Mouse (Mus musculus) neural tube, embryonic 15.5 days (tissue): ENCODE measurements at regions not wholly inside any gene's neighbourhood (a gene's known extent, or its start where the extent isn't known, plus 50 kb on each side); places are given as distances from the start of the nearest gene placed in this dataset.

Experiments used
- ATAC-seq: fragments of 200-750 bp; cut with Nextera tagmentation; 2 replicates; pipeline ENCODE4 v1.8.0; 2017; ENCODE audit warnings: mild to moderate bottlenecking, moderate TSS enrichment, moderate library complexity; ENCODE audit not compliant: low FRiP score
- H3K27ac ChIP-seq: fragments of 300-500 bp; sonication (generic); replicated peaks from 2 replicates; pipeline ENCODE4 v1.5.1; 2015; ENCODE audit warnings: mild to moderate bottlenecking, inconsistent platforms
- H3K27me3 ChIP-seq: fragments of 300-500 bp; sonication (generic); replicated peaks from 2 replicates; pipeline ENCODE4 v1.6.1; 2015; ENCODE audit warnings: inconsistent platforms
- H3K36me3 ChIP-seq: fragments of 300-500 bp; sonication (generic); 2 replicates; pipeline ENCODE4 v1.6.1; 2015; ENCODE audit warnings: inconsistent platforms
- H3K4me1 ChIP-seq: fragments of 300-500 bp; sonication (generic); 2 replicates; pipeline ENCODE4 v1.6.1; 2015; ENCODE audit warnings: inconsistent platforms
- H3K4me2 ChIP-seq: fragments of 300-500 bp; sonication (generic); 2 replicates; pipeline ENCODE4 v1.6.1; 2015; ENCODE audit warnings: inconsistent platforms, mild to moderate bottlenecking, moderate library complexity
- H3K4me3 ChIP-seq: fragments of 300-500 bp; sonication (generic); replicated peaks from 2 replicates; pipeline ENCODE4 v1.5.1; 2015; ENCODE audit warnings: mild to moderate bottlenecking, inconsistent platforms
- H3K9ac ChIP-seq: fragments of 300-500 bp; sonication (generic); replicated peaks from 2 replicates; pipeline ENCODE4 v1.6.1; 2015; ENCODE audit warnings: mild to moderate bottlenecking, inconsistent platforms
- H3K9me3 ChIP-seq: fragments of 300-500 bp; sonication (generic); replicated peaks from 2 replicates; pipeline ENCODE4 v1.6.1; 2016; ENCODE audit warnings: inconsistent platforms
- WGBS: fragments of 180-500 bp; shearing (Covaris S2); methylation state at CpG from one replicate; pipeline ENCODE4 v1.1.7; 2015; ENCODE audit warnings: mixed read lengths; 5-methylcytosine and 5-hydroxymethylcytosine counted together

DNA sequence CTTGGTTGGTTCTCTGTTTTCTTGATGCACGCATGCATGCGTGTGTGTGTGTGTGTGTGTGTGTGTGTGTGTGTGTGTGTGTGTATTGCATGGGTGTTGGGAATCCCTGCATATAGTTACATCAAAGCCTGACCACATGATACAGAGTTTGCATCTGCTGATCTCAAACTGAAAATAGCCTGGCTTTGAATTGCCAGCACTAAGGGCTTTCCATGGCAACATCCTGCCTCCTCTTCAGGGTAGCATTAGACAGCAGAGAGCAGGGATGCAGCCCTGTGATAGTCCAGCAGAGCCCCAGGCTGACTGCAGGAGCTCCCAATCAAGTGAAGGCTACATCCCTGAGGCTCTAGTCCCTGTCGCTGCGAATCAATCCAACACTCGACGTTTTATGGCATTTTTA lies 87.8 kb upstream of the Zfp366 start:
- H3K9ac ChIP-seq: no peak overlapping the region
- H3K27ac ChIP-seq: no peak overlapping the region
- no peaks in the 10 kb centered on the region for H3K27me3 ChIP-seq
- H3K4me1 ChIP-seq: peaks cover 41% of the 10 kb centered on the region
- H3K4me2 ChIP-seq: no peak overlapping the region
- 87% methylated on average over 6 of the region's 6 CpGs for WGBS
- H3K4me3 ChIP-seq: no peak overlapping the region
- no peak for ATAC-seq
- no peaks in the 10 kb centered on the region for H3K9me3 ChIP-seq
- no peaks in the 10 kb centered on the region for H3K36me3 ChIP-seq

DNA sequence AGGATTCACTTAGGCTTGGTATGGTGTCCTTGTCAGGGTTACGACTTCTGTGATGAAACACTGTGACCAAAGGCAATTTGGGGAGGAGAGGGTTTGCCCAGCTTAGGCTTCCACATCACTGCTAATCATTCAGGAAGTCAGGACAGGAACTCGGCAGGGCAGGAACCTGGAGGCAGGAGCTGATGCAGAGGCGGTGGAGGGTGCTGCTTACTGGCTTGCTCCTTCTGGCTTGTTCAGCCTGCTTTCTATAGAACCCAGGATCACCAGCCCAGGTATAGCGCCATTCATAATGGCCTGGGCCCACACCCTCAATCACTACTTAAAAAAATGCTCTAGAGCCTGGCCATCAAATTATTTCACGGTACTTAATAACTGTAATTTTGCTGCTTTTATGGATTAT lies 89.6 kb upstream of the Zfp366 start:
- H3K9me3 ChIP-seq: no peaks in the 10 kb centered on the region
- no peaks in the 10 kb centered on the region for H3K27me3 ChIP-seq
- no peaks in the 10 kb centered on the region for H3K36me3 ChIP-seq
- H3K4me3 ChIP-seq: no peak overlapping the region
- H3K27ac ChIP-seq: no peak overlapping the region
- peaks cover 28% of the 10 kb centered on the region for H3K4me1 ChIP-seq
- no peak for ATAC-seq
- 88% methylated on average over 5 of the region's 5 CpGs for WGBS
- no peak overlapping the region for H3K4me2 ChIP-seq
- no peak overlapping the region for H3K9ac ChIP-seq

DNA sequence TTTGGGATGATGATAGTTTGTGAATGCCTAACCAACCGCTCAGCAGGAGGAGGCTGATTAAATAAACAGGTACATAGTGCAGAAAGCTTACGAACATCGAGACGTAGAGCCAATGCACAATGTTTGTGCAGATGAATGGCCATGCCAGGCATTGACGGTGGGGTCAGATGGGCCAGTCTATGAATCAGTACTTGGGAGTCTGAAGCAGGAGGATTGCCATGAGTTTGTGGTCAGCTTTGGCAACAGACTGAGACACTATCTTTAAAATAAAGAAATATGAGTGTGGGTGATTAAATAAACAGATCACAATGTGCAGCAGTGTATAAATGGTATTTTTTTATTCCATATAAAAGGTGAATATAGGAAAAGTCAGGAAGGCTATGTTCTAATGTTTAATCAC lies 90.4 kb upstream of the Zfp366 start:
- peaks cover 22% of the 10 kb centered on the region for H3K4me1 ChIP-seq
- H3K27me3 ChIP-seq: no peaks in the 10 kb centered on the region
- 68% methylated on average over 5 of the region's 5 CpGs for WGBS
- H3K36me3 ChIP-seq: no peaks in the 10 kb centered on the region
- no peak overlapping the region for H3K9ac ChIP-seq
- H3K4me2 ChIP-seq: no peak overlapping the region
- no peaks in the 10 kb centered on the region for H3K9me3 ChIP-seq
- no peak overlapping the region for H3K4me3 ChIP-seq
- H3K27ac ChIP-seq: 0 out of 2 replicates have a peak overlapping the region, but pooled peaks have one; percentile 24
- ATAC-seq: no peak

DNA sequence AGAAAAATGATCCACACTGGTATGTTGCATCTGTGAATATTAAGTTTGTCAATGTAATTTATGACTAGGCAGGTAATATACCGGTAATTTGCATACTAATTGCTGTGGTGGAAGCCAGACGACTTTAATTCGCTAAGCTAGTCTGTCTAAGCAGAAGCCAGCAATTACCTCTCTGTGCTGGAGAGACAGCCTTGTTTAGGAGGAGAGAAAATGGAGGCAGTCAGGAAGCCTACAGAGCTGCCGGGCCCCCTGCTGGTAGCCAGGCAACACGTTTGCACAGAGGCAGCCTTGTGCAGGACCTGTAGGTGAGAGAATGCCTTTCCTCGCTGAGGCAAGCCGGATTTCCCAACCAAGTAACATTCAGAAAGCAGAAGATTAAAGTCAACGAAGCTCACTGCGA lies 91.4 kb upstream of the Zfp366 start:
- H3K9ac ChIP-seq: no peak overlapping the region
- ATAC-seq: peak; percentile 93
- peak overlapping the region; percentile 44 for H3K4me2 ChIP-seq
- H3K4me1 ChIP-seq: peaks cover 22% of the 10 kb centered on the region
- H3K36me3 ChIP-seq: no peaks in the 10 kb centered on the region
- no peaks in the 10 kb centered on the region for H3K27me3 ChIP-seq
- H3K9me3 ChIP-seq: no peaks in the 10 kb centered on the region
- no peak overlapping the region for H3K4me3 ChIP-seq
- H3K27ac ChIP-seq: peak overlapping the region; percentile 80
- 4% methylated on average over 9 of the region's 9 CpGs for WGBS

DNA sequence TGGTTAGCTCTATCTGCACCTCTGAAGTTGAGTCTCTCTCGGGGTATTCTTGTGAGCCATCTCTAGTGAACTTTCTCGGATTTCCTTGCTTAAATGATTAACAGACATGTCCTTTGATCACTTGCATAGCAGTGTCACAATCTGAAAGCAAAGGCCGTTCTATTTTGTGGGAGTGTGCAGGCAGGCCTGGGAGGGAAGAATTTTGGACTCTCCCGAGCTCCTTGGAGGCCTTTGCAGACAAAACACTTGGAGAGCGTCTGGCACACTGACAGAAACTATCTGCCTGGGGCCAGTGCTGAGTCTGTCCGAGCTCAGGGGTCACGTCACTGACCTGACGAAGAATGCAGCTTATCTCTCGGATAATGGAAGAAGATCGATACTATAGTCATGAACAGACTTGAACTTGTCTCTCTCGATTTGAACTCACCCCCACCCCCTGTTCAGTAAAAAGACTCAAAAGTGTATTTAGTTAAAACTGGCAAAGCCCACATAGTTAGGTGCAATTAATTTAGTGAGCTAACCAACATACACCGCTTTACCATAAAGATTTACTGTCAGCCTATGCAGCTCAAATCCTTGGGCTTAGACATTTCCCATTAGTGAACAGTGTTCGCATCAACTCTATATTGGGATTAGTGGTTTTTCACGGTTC lies 92.2 kb upstream of the Zfp366 start:
- WGBS: 29% methylated on average over 14 of the region's 14 CpGs
- Histone ChIP-seq H3K36me3 (no peaks in the 10 kb centered on the region), H3K27me3 (no peaks in the 10 kb centered on the region), H3K4me1 (peaks cover 22% of the 10 kb centered on the region), H3K27ac (peak overlapping the region; percentile 45; the same call in 1 of the 2 replicates), H3K4me2 (no peak overlapping the region), H3K9ac (no peak overlapping the region), H3K4me3 (no peak overlapping the region), H3K9me3 (no peaks in the 10 kb centered on the region)
- ATAC-seq: 0 out of 2 replicates have a peak, but pooled peaks have one; percentile 34

DNA sequence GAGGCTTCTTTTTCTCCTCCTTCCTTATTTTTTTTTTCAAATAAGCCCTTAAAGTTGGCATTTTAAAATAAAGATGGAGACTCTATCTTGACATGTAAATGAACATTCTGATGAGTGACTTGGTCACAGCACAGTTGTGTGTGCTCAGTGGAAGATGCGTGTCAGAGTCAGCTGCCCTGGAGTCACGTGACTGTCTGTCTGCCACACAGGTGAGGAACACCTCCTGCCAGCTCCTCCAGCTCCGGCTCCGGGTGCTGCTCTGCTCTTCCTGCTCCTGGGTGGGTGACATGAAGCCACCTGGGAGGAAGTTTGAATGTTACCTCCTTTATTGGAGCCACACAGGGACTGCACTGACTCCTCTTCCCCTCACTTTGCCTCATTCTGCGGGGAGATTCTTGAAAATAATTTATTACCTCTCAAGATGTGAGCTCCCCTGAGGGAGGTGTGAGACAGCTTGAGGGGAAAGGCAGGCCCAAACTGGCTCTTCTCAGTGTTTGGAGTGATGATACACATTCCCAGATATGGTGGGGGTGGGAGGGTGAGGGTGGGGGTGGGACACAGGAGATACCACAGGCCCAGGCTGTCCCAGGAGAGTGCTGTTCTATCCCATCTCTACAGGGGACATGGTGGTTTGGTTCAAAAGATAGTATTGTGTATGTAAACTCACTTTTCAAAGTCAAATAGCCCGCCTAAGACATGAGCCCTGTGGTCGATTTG lies 92.9 kb upstream of the Zfp366 start:
- Histone ChIP-seq H3K27ac (0 out of 2 replicates have a peak overlapping the region, but pooled peaks have one; percentile 45), H3K9me3 (no peaks in the 10 kb centered on the region), H3K36me3 (no peaks in the 10 kb centered on the region), H3K4me2 (no peak overlapping the region), H3K27me3 (no peaks in the 10 kb centered on the region), H3K4me1 (peaks cover 22% of the 10 kb centered on the region), H3K9ac (no peak overlapping the region), H3K4me3 (no peak overlapping the region)
- 61% methylated on average over 7 of the region's 7 CpGs for WGBS
- ATAC-seq: 0 out of 2 replicates have a peak, but pooled peaks have one; percentile 9

DNA sequence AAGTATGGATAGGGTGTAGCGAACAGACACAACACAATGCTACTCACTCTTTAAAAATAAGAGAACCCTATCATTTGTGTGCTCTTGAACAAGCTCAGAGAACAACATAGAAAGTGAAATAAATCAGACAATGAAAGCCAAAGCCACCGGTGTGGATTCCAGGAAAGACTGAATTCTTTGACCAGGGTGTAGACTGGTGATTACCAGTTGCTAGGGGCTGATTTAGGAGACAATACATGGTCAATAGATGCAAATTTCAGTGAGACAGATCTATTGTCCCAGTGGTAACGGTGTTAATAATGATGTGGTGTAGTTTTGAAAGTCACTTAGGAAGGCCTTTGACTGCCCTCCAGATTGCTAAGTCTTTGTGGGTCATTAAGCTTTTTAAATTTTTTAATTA lies 94.3 kb upstream of the Zfp366 start:
- 35% methylated on average over 3 of the region's 3 CpGs for WGBS
- ATAC-seq: no peak
- no peaks in the 10 kb centered on the region for H3K36me3 ChIP-seq
- no peaks in the 10 kb centered on the region for H3K9me3 ChIP-seq
- no peak overlapping the region for H3K27ac ChIP-seq
- H3K9ac ChIP-seq: no peak overlapping the region
- peaks cover 22% of the 10 kb centered on the region for H3K4me1 ChIP-seq
- H3K4me2 ChIP-seq: no peak overlapping the region
- H3K4me3 ChIP-seq: no peak overlapping the region
- no peaks in the 10 kb centered on the region for H3K27me3 ChIP-seq

DNA sequence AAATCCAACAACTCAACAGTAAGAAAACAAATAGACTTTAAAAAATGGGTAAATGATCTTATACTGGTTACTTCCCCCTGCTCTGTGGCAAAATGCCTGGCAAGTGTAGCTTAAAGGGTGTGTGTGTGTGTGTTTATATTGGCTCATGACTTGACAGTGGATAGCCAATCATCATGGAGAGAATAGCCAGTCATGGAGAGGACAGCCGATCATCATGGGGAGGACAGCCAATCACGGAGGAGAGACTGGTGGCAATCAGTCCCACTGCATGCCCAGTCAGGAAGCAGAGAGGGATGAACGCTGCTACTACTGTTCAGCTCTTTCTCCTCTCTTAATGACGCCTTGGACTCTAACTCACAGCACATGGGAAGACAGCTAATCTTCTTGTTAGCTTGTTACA lies 96.3 kb upstream of the Zfp366 start:
- H3K27ac ChIP-seq: no peak overlapping the region
- ATAC-seq: no peak
- no peaks in the 10 kb centered on the region for H3K36me3 ChIP-seq
- H3K4me3 ChIP-seq: no peak overlapping the region
- no peak overlapping the region for H3K4me2 ChIP-seq
- no peak overlapping the region for H3K9ac ChIP-seq
- H3K9me3 ChIP-seq: no peaks in the 10 kb centered on the region
- H3K27me3 ChIP-seq: no peaks in the 10 kb centered on the region
- WGBS: 89% methylated on average over 4 of the region's 4 CpGs
- H3K4me1 ChIP-seq: peaks cover 13% of the 10 kb centered on the region

DNA sequence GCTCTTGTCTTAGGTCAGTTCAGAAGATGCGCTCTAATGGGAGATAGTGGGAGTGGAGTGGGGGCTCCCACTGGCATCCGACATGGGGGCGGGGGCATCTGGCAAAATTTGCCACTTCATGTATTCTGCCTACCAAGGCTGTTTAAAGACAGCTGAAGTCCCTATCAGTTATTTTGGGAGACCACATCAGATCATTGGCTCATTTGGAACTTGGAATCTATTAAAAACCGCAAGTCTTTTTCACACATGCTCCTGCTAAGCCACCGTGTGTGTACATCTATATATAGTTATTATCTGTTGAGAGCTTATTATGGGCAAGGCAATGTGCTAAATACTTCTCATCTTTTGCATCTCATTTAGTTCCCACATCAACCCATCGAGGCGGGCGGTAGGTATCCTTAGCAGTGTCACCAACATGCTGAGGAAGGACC lies 95.0 kb upstream of the 1700024P04Rik start:
- Histone ChIP-seq H3K9ac (no peak overlapping the region), H3K36me3 (no peaks in the 10 kb centered on the region), H3K4me3 (no peak overlapping the region), H3K27ac (no peak overlapping the region), H3K9me3 (no peaks in the 10 kb centered on the region), H3K4me2 (no peak overlapping the region), H3K27me3 (no peaks in the 10 kb centered on the region), H3K4me1 (no peaks in the 10 kb centered on the region)
- ATAC-seq: no peak
- WGBS: 98% methylated on average over 8 of the region's 8 CpGs

DNA sequence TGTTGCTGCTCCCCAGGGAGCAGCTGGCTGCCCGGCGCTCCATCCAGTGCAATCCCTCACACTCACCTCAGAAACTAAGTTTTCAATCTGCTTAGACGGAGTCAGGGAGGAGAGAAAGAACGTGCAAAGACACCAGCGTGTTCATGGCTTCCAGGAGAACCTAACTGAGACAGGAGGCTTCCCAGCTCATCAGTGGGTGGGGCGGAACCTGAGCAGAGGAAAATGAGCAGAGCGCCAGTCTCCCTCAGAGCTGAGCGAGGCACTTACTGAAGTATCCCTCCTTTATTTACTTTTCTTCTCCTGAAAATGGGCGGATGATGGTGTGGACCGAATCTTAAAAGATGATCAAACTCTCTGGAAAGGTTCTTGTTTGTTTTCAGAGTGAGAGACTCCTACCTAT lies 94.3 kb upstream of the 1700024P04Rik start:
- H3K36me3 ChIP-seq: no peaks in the 10 kb centered on the region
- WGBS: 90% methylated on average over 10 of the region's 10 CpGs
- H3K4me2 ChIP-seq: no peak overlapping the region
- ATAC-seq: no peak
- H3K27ac ChIP-seq: no peak overlapping the region
- no peak overlapping the region for H3K4me3 ChIP-seq
- no peaks in the 10 kb centered on the region for H3K27me3 ChIP-seq
- H3K9me3 ChIP-seq: no peaks in the 10 kb centered on the region
- peaks cover under 1% of the 10 kb centered on the region; the same call in 1 of the 2 replicates for H3K4me1 ChIP-seq
- H3K9ac ChIP-seq: no peak overlapping the region

DNA sequence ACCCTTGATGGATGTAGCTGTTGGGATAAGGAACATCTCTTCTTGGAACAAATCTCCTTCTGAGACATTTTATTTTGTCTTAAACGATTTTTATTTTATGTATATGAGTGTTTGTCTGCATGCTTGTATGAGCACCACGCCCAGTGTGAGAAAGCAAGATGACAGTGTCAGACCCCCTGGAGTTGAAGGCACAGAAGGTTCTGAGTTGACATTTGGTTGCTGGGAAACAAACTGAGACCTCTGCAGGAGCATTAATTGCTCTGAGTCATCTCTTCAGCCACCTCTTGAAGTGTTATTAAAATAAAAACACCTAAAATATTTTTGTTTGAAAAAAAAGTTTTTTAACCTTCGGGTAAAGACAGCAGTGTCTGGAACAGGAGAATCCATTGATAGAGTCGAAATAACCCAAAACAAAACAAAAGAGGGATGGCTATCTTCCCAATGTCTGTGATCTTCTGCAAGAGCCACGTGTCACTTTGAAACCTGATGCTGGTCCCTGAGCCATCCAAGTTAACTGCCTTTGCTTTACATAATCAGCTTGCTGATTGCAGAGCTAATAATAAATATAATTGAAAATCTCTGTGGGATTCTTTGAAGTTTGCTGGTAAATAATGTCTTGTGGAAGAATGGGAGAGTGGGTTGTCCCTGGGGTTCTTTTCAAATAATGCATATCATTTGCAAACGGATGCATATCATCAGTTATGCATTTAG lies 92.8 kb upstream of the 1700024P04Rik start:
- Histone ChIP-seq H3K36me3 (no peaks in the 10 kb centered on the region), H3K27me3 (no peaks in the 10 kb centered on the region), H3K4me1 (peaks cover 14% of the 10 kb centered on the region), H3K9ac (no peak overlapping the region), H3K9me3 (no peaks in the 10 kb centered on the region), H3K4me2 (no peak overlapping the region), H3K4me3 (no peak overlapping the region), H3K27ac (no peak overlapping the region)
- ATAC-seq: no peak
- WGBS: 65% methylated on average over 6 of the region's 6 CpGs

DNA sequence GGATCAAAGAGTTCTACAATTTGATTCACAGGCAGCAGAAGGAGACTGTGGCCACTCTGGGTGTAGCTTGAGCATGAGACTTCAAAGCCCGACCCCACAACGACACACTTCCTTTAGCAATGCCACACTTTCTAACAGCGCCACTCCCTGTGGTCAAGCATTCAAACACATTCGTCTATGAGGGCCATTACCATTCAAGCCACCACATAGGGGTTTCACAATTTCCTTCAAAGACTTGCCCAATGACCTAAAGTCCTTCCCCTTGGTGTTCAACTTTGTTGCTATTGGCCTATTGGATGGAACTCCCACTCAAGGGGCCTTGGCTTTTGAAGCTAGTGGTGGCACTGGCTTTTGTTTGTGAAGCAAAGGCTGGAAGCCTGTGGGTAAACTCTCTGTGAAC lies 91.1 kb upstream of the 1700024P04Rik start:
- no peak overlapping the region for H3K4me2 ChIP-seq
- H3K27me3 ChIP-seq: no peaks in the 10 kb centered on the region
- no peaks in the 10 kb centered on the region for H3K9me3 ChIP-seq
- H3K27ac ChIP-seq: no peak overlapping the region
- H3K4me1 ChIP-seq: peaks cover 24% of the 10 kb centered on the region
- H3K9ac ChIP-seq: no peak overlapping the region
- H3K36me3 ChIP-seq: no peaks in the 10 kb centered on the region
- no peak for ATAC-seq
- no peak overlapping the region for H3K4me3 ChIP-seq
- 59% methylated on average over 4 of the region's 4 CpGs for WGBS
